Comparison of ENCODE assay signal across 9 mouse cellular contexts in genomic region chr3:33308212-33308611, GRCm38 (mm10).
DNase-seq lines count a peak whose midpoint lies in the region; ATAC-seq and TF ChIP-seq lines count a peak whose summit lies in the region.
"Had no signal": no experiment of that assay in that cellular context is flagged by ENCODE, and none has a peak within 500 bp of the region (broad histone marks: within the 10 kb centered on the region; RNA-seq: fewer than 3 reads in every experiment).

No protein-coding gene starts in this region.

- H3K4me2 ChIP-seq in hindbrain, postnatal 0 days (ENCODE audit: low read depth, low read length) = no peak overlapping the region
- H3K4me2 ChIP-seq: liver, embryonic 13.5 days had no signal

- no peak for ATAC-seq in hindbrain, postnatal 0 days

- TF ChIP-seq CTCF in hindbrain, postnatal 0 days (IDR thresholded peaks at IDR 0.05; ENCODE audit: low read depth) = peak; percentile 68

- no peak overlapping the region for H3K27ac ChIP-seq in hindbrain, postnatal 0 days
- H3K27ac ChIP-seq: liver, embryonic 13.5 days had no signal

- H3K9me3 ChIP-seq in hindbrain, postnatal 0 days (ENCODE audit: low read length) = no peaks in the 10 kb centered on the region
- H3K9me3 ChIP-seq: liver, embryonic 13.5 days had no signal

- H3K27me3 ChIP-seq in hindbrain, postnatal 0 days (ENCODE audit: insufficient read depth, low read length) = no peaks in the 10 kb centered on the region
- H3K27me3 ChIP-seq: liver, embryonic 13.5 days had no signal

- 44% methylated on average over 2 of the region's 2 CpGs for WGBS in hindbrain, postnatal 0 days

- H3K9ac ChIP-seq in hindbrain, postnatal 0 days (replicated peaks; ENCODE audit: low read length) = no peak overlapping the region
- H3K9ac ChIP-seq: liver, embryonic 13.5 days had no signal

- no peak overlapping the region for H3K4me3 ChIP-seq in hindbrain, postnatal 0 days (ENCODE audit: low read length)
- H3K4me3 ChIP-seq: liver, embryonic 13.5 days had no signal

- H3K36me3 ChIP-seq in hindbrain, postnatal 0 days (ENCODE audit: insufficient read depth, low read length) = no peaks in the 10 kb centered on the region
- H3K36me3 ChIP-seq: liver, embryonic 13.5 days had no signal

- peak; percentile 13 to 20 for DNase-seq in adrenal gland, adult 18-20 months (ENCODE audit: low spot score in 2 of 2)
- no peak for DNase-seq in adrenal gland, postnatal 4 days (ENCODE audit: low spot score in 2 of 2)
- peak; percentile 18 for DNase-seq in layer of hippocampus, adult 11-12 months (ENCODE audit: low spot score)
- DNase-seq in layer of hippocampus, postnatal 14 days (ENCODE audit: low spot score in 2 of 2) = no peak
- DNase-seq in NIH3T3 (ENCODE audit: low read depth) (peak; percentile 24), adipocyte (ENCODE audit: low spot score) (no peak)
- peak; percentile 22 for DNase-seq in hindbrain, postnatal 0 days (ENCODE audit: low spot score)
- DNase-seq in cerebellum, adult 18-20 months = no peak
- DNase-seq: liver, embryonic 13.5 days had no signal

- no peaks in the 10 kb centered on the region for H3K4me1 ChIP-seq in hindbrain, postnatal 0 days (ENCODE audit: insufficient read depth, low read length)
- H3K4me1 ChIP-seq: liver, embryonic 13.5 days had no signal

Comparison
In these comparisons a context has a peak if more than half of its experiments do, and no peak if none do; other contexts are left out.
1. DNase-seq: peak in adrenal gland, adult 18-20 months (2 of 2), layer of hippocampus, adult 11-12 months (single experiment), NIH3T3 (single experiment) and hindbrain, postnatal 0 days (single experiment); none in adrenal gland, postnatal 4 days (0 of 2), layer of hippocampus, postnatal 14 days (0 of 2), adipocyte (single experiment) and cerebellum, adult 18-20 months (0 of 2).